Mouse (Mus musculus): Measurements from ENCODE around the gene Arfgap3.
"Not testable (repeated sequence)": the region's sequence is repeated elsewhere in the genome, so short reads cannot be mapped to it uniquely, and the experiment has no call there.

Gene Arfgap3

DNA sequence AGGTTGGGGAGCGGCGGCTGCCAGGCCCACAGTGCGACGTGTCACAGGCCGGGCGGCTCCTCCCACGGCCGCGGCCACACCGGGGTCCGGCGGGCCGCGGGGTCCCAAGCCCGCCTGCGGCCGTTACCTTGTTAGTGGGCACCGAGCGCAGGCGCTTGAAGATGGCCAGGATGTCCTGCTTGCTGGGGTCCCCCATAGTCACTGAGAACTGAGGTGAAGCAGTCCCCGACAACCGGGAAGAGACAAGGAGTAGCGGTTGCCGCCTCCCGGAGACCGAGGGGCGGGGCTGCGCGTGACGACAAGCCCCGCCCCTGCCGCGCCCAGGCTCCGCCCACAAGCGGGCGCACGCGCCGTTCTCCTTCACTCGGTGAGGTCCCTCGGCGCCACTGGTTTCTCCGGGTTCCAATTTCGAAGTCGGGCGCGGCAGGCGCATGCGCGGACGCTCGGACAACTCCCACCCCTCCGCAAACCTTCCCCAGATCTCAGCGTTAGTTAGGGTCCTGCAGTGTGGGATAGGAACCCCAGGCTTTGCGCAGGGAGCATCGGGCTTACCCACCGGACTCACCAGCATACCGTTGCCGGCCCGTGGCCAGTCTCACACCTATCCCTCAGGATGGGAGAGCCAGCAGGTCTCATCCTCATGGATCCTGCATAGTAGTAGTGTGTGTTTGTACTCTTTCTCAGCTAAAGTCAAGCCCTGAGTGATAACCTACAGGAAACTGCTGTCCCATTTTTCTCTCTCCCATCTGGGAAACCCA is at the start of gene Arfgap3:
Gene Arfgap3, minus strand, starts transcription at position 294 of the 758 bp plus-strand sequence.
- DNase-seq (ENCODE audit: low spot score): peak; percentile 89

DNA sequence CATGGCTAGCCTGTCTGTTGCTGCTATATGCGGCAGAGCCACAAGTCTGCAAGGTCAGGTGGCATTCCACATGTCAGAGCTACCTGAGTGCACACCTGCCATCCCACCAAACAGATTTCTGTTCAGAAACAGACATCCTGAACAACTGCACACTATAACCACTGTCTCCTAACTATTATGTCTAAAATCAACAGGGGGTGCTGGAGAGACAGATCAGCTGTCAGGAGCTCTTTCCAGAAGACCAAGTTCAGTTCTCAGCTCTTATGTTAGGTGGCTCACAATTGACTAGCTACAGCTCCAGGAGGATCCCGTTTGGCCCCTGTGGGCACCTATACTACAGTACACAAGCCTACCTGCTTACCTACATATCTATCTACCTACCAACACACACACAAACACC is 42.7 kb upstream of the Arfgap3 start:
- DNase-seq (ENCODE audit: low spot score): no peak

DNA sequence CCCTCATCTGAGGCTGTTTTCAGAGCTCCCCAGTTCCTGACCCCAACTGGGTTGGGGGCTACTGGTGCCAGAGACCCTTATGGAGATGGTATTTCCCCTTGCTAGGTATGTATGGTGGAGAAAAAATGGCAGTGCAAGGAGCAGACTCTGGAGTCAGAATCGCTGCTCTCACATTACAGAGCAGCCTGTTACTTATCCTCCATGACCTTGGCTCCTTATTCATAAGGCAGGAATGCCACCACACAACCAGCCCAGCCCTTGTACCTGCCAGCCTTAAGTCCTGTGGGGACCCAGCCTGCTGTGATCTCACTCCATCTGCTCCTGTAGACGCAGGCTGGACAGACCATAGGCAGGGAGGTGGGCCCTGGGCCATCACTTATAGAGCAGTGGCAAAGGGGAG is 37.9 kb upstream of the Arfgap3 start:
- no peak for DNase-seq (ENCODE audit: low spot score)

DNA sequence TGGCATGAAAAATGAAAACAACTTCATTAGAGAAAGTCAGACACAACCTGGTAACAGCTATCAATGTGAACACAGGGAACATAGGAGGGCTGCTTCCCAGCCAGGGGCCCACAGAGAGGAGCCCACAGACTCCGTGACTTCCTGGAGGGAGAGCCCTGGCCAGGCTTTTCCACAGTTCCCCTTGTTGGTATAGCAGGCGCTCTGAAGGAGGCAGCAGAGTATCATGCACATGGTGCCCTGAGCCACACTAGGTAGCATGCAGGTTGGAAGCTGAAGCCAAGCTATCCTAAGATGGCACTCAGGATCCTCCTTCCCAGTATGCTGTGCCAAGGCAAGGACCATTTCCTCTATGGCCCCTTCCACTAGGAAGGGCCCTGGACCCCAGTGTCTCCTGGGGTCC is 33.6 kb upstream of the Arfgap3 start:
- DNase-seq (ENCODE audit: low spot score): no peak

DNA sequence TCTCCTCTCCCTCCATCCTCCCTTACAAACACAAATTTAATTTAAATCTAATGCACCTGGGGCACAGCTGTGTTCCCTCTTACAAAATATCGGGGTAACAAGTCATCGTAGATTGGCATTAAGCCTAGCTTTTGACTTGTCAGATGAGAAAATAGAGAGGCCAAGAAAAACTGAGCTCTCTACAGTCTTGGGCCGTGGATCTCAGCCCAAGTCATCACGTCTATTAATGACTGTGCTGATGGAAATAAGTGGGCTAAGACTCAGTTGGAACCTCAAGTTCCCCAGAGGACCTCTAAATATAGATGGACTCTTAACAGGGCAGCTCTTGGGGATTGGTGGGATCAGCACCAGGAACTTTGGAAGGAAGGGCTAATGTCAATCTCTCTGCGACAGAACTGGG is 33.1 kb upstream of the Arfgap3 start:
- DNase-seq (ENCODE audit: low spot score): no peak

DNA sequence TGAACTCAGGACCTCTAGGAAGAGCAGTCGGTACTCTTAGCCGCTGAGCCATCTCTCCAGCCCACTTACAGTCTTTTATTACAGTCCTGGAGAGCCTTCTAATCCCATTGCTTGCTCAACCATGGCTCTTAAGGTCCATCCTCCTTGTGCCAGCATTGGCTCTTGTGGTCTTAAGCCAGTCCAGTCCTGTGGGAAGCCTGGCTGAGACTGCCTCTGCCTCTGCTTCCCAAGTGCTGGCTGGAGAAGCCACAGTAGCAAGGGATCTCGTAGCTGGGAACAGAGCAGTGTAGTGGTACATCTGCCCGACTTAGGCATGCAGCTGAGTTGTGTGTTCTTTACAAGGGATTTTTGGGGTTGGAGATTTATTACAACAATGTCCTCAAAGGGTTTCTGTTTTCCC is 32.4 kb upstream of the Arfgap3 start:
- no peak for DNase-seq (ENCODE audit: low spot score)

DNA sequence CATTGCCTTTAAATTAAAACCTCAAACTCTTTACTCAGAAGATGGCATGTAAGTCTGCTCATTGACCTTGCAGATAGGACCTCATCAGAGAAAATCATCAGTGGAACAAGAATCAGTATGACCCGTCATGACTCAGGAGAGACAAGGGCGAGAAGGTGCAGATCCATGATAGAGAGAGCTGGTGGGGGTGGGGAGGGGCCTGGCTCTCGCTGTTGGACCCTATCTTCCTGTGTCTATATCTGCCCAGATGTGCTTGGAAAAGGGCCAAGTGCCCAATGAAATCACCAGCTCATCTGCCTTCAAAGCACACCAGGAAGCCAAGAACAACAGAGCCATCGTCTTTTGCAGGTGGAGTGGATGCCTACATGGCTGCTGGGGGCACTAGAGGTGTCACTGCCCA is 27.1 kb upstream of the Arfgap3 start:
- DNase-seq (ENCODE audit: low spot score): no peak

DNA sequence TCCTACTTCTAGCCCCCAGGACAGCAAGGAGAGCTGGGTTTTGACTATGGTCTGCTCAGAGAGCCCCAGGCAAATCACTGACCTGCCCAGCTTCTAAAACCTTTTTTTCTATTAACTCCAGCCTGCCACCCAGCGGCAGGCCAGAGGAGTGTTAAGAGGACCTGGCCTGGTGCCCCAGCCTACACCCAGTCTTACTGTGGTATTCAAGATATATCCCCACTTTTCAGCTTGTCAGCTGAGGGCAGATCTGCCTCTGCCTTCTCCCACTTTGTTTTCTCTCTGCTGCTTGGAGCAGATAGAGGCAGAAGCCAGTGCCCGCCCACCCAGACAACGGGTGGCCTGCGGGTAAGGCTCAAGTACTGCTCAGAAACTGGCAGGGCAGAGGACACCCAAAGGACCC is 25.1 kb upstream of the Arfgap3 start:
- DNase-seq (ENCODE audit: low spot score): peak; percentile 28

DNA sequence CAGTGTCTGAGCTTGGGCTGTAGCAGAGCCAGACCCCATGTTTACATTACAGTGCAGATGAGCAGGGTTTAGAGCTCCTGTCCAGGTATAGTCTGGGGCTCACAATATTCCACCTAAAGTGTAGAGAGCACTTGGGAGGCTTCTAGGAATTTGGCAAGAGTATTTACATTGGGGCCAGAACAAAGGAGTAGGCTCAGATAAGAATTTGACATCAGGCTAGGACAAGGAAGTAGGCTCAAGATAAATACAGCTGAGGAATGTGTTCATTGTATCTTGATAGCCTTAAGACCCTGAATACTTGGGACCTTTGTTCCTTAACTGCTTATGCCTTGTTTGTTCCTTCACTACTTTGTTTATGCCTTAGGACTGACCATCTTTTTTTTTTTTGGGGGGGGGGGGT is 24.0 kb upstream of the Arfgap3 start:
- DNase-seq (ENCODE audit: low spot score): no peak

DNA sequence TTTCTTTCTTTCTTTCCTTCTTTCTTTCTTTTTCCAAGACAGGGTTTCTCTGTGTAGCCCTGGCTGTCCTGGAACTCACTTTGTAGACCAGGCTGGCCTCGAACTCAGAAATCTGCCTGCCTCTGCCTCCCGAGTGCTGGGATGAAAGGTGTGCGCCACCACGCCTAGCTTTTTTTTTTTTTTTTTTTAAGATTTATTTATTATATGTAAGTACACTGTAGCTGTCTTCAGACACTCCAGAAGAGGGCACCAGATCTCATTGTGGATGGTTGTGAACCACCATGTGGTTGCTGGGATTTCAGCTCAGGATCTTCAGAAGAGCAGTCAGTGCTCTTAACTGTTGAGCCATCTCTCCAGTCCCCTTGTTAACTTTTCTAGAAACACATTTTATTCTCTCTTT is 18.7 kb upstream of the Arfgap3 start:
- not testable (repeated sequence) for DNase-seq (ENCODE audit: low spot score)

DNA sequence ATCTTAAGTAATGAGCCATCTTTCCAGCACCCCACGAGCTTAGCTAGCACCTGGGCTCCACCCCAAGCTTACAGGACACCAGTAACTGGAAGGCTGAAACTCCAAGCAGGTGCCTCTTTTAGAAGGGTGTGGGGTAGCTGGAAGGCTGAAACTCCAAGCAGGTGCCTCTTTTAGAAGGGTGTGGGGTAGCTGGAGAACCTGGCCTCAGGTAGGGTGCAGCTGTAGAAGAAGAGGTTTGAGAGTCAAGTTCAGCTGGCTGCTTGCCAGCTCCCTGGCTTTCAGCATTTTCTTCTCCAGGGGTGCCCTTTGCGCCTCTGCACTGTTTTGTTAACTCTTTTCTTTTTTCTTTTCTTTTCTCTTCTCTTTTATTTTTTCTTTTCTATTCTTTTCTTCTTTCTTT is 18.2 kb upstream of the Arfgap3 start:
- no peak for DNase-seq (ENCODE audit: low spot score)

DNA sequence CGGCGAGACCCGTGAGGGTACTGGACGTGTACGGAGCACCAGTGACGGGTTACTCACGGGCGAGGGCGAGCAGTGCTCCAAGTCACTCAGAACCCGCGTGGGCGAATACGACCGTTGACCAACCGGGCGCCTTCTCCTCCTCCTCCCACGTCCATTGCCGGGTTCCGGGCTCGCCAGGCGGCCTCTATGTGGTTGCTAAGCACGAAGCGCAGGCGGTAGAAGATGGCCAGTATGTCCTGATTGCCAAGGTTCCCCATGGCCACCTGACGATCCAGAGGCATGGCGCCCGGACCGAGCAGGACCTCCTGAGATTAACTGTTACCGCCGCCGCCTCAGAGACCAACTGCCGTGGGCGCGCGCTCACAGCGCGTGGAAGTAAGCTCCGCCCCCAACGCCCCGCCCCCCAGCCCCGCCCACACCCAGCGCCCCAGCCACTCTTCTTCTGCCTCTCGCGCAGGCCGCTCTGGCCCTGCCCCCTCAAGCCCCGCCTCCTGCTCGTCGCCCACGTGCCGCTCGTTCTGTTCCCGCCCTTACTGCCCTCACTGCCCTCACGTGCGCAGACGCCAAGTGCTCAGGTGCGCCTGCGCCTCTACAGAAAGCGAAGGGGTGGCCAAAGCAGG is 17.0 kb upstream of the Arfgap3 start:
- no peak for DNase-seq (ENCODE audit: low spot score)

DNA sequence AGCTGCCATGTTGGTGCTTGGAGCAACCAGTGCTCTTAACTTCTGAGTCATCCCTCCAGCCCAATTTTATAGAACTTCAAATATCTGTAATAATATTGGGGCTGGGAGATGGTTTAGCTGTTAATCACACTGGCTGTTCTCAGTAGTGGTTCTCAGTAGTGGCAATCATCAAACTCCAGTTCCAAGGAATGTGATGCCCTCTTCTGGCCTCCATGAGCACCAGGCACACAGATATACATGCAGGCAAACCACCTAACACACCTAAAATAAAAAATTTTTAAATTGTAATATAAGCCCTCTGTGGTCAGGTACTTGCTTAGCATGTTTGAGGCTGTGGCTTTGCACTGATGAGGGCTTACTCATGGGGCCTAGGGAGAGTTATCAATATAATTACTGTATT is 15.7 kb upstream of the Arfgap3 start:
- no peak for DNase-seq (ENCODE audit: low spot score)

DNA sequence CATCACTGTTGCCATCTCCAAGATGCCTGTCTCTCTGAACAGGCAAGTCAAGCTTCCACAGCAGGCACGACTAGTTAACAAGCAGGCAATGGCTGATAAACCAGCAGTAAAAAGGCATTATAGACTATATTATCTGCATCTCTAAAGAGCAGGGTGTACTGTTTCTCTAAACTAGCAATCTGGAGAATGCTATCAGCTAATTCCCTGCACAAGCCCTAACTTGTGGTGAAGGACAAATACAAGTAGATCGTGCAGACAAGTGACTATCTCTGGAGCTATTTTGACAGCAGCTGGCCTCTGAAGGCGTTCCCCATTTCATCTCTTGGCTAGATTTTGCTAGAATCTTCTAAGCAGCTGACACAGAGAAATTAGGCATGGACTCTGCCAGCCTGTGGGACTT is 14.1 kb upstream of the Arfgap3 start:
- DNase-seq (ENCODE audit: low spot score): no peak

DNA sequence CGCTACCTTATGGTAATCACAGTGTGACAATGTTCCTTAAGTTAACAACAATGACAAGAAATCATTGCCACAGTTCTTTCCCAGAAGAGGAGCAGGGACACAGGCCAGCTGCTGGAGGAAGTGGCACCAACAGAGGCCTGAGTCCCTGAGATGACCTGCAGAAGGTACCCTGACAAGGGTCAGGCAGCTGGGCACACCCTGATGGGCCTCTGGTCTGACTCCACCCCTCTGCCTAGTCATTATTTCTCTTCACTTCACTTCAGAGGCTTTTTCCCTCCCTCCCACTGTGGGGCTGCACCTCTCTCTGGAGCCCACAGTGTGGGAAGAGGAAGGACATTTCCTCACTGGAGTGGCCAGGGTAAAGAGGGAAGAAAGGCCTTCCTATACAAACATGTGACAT is 12.8 kb upstream of the Arfgap3 start:
- not testable (repeated sequence) for DNase-seq (ENCODE audit: low spot score)

DNA sequence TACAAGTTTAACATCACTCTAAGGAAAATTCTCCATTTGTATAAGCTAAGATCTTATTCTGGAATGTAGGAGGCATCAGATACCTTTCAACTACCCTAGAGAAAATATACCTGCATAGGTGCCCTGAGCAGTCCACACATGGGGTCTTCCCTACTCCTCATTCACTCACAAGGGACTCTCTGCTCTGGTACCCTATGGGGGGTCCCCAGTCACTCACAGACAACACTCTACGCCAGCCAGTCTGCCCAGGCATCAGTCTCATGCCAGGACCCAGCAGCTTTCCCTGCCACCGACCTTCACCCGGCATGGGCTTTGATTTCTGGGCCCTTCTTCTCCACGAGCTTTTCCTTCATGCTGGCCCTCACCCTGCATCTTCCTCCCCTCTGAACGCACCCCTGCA is 10.9 kb upstream of the Arfgap3 start:
- not testable (repeated sequence) for DNase-seq (ENCODE audit: low spot score)

DNA sequence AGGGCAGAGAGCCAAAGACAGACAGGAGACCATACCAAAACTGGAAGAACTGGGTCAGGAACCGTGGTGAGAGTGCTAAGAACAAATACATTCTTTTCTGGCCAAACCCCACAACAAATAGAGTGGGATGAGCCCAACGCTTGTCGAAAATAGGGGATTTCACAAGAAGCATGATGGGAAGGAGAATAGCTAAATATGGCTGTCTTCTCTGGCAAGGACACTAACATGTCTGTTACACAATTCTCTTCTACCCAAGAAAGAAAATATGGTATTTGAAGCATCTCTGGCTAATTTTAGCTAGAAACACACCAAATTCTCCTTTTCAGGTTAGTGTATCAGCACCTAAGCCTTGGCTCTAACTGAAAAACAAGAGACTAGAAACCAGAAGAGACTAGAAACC is 10.1 kb upstream of the Arfgap3 start:
- no peak for DNase-seq (ENCODE audit: low spot score)

DNA sequence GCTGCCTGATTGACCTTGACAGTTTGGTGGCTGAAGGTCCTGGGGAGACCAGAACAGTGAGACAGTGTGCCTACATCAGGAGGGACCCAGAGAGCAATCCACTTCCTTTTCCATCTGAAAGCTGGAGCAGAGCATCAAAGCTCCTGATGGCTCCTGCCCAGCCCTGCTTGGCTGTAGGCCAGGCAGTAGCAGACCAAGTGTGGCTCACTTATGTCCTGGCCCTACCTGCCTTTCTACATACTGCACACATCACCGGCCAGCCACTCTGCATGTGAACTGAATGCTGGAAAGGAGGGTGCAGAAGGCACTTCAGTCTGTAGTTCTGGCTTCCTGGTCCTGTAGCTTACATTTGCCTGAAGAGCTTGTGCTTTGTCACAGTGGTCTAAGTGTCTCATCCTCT is 8.4 kb upstream of the Arfgap3 start:
- DNase-seq (ENCODE audit: low spot score): no peak

DNA sequence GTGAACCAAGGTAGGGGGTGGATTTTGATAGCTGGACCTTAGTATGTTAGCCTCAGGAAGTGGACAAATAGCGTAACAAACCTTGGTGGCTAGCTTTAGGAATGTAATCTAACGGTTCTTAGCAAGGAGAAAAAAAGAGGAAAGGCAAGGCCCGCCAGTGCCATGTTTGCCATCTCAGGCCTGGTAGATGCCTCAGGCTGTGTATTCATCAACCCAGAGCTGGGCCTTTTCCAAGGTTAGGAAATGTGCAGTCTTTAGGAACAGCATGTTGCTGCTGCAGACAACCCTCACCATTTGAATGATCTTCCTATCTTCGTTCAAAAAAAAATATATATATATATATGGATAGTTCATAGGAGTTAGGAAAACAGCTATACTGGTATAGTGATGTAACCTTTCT is 1.5 kb upstream of the Arfgap3 start:
- DNase-seq (ENCODE audit: low spot score): no peak

DNA sequence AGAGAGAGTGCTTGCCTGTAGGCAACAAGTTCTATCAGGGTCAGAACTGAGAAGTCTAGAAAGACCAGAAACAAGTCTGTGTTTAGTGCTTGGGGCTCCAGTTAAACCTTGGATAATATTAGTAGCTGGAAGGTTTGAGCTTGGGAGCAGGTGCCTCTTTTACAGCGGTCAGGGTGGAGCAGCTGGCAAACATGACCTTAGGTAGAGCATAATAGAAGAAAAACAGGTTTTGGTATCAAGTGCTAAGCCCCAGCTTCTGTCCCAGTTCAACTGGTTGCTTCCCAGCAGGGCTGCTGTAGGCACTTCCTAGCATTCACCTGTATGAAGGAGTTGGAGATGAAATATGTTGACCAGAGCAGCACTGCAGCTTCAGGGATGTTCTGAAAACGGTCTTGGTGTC is 812 bp upstream of the Arfgap3 start:
- no peak for DNase-seq (ENCODE audit: low spot score)

DNA sequence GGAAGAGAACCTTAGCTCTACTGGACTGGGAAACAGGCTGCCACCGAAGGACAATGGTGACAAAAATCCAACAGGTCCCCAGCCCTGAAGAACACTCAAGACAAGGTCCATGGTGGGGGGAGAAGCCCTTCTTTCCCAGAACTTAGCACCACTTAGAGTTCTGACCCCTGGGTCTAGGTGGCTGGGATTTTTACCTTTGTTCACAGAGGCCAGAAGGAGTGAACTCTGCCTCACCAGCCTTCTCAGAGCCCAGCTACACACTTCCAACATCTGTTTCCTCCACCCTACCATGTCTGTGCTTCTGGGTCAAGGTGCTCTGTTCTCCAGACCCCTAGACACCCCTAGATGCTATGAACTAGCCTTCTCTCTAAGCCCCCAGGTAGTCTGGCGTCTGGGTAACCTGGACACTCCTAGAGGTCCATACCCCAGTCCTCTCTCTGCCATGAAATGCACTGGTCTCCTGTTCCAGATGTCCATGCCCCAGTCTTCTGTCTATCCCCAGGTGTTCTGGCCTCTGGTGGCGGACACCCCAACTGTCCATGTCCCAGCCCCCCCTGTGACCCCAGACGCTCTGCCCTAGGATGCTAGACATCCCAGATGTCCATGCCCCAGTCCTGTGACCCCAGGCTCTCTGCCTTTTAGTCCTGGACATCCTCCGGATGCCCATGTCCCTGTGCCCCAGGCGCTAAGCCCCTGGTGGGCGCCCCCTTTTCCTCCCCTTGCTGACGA is 658 bp downstream of the Arfgap3 start:
- no peak for DNase-seq (ENCODE audit: low spot score)

DNA sequence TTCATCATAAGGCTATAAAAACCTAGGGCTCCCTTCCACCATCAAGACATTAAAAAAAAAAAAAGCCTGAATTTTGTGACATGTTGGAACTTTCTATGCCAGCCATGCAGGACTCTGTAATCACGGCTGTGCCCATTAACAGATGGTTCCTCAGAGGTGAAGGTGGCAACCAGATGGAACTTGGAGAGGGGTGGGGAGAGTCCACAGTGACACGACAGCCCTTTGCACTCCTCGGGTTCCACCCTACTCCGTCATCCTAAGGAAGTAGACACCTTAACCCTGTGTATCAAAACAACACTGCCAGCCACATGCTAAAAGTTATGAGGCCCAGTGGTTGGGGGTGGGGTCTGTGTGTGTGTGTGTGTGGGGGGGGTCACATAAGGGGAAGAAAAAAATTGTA is 1.3 kb downstream of the Arfgap3 start:
- DNase-seq (ENCODE audit: low spot score): no peak

DNA sequence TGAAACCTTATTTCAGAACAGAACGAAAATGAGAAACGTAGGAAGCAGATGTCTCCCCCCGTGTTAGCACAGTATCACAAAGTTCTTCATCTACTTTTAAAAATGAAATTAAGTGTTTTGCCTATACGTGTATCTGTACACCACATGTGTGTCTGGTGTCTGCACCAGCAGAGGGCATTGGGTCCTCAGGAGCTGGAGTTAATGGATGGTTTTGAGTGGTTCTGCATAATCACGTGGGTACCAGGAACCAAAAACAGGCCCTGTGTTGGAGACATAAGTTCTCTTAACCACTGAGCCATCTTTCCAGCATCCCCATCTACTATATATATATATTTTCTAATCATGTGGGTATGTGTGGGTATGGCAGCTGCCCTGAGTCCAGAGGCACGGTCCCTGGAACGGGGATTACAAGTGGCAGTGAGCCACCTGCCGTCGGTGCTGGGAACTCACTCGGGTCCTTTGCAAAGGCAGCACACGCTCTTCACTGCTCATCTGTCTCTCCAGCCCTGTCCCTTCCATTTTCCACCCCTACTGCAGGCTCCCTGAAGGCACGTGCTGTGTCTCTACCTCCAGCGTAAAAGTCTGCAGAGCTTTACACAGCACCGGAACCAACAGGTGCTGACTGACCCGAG is 4.0 kb downstream of the Arfgap3 start:
- DNase-seq (ENCODE audit: low spot score): no peak

Measured in left cerebral cortex, adult 11 months (tissue).